Mouse (Mus musculus) ovary, postnatal 14 days (tissue): ENCODE measurements around the gene Ercc1.
A peak's percentile ranks its signal among the peaks of the same experiment; 100 is the strongest.

Source experiments
- DNase-seq: peaks from one replicate; pipeline ENCODE4 v3.0.0; 2022; ENCODE audit warnings: low spot score

The Ercc1 gene

GRCm38 (mm10) chr7:19309278-19309883 is 35.2 kb upstream of the Ercc1 start:
- DNase-seq: no peak

GRCm38 (mm10) chr7:19309884-19310641 is 34.5 kb upstream of the Ercc1 start, which contains the start of gene Fosb:
TSS of gene Fosb (minus strand) at chr7:19310051.
- peak; percentile 92 for DNase-seq

- no peak for DNase-seq
Observed at GRCm38 (mm10) chr7:19311991-19312390, 32.6 kb upstream of the Ercc1 start.

- no peak for DNase-seq
Observed at GRCm38 (mm10) chr7:19314033-19314432, 30.5 kb upstream of the Ercc1 start.

GRCm38 (mm10) chr7:19316451-19317161 is 28.0 kb upstream of the Ercc1 start:
- no peak for DNase-seq

- no peak for DNase-seq
Observed at GRCm38 (mm10) chr7:19318201-19318600, 26.4 kb upstream of the Ercc1 start.

- no peak for DNase-seq
Observed at GRCm38 (mm10) chr7:19318676-19319075, 25.9 kb upstream of the Ercc1 start.

- DNase-seq: no peak
Observed at GRCm38 (mm10) chr7:19319458-19319857, 25.1 kb upstream of the Ercc1 start.

GRCm38 (mm10) chr7:19319906-19320305 is 24.7 kb upstream of the Ercc1 start:
- peak; percentile 89 for DNase-seq

- DNase-seq: no peak
Observed at GRCm38 (mm10) chr7:19320637-19321036, 23.9 kb upstream of the Ercc1 start.

GRCm38 (mm10) chr7:19321464-19321863 is 23.1 kb upstream of the Ercc1 start:
- no peak for DNase-seq

GRCm38 (mm10) chr7:19322489-19322888 is 22.1 kb upstream of the Ercc1 start:
- DNase-seq: no peak

GRCm38 (mm10) chr7:19324221-19324620 is 20.4 kb upstream of the Ercc1 start:
- DNase-seq: no peak

- no peak for DNase-seq
Observed at GRCm38 (mm10) chr7:19325262-19326199, 19.0 kb upstream of the Ercc1 start.

- peak; percentile 77 for DNase-seq
Observed at GRCm38 (mm10) chr7:19326359-19326758, 18.2 kb upstream of the Ercc1 start.

- DNase-seq: peak; percentile 71
Observed at GRCm38 (mm10) chr7:19327128-19327527, 17.4 kb upstream of the Ercc1 start.

- DNase-seq: no peak
Observed at GRCm38 (mm10) chr7:19327782-19328181, 16.8 kb upstream of the Ercc1 start.

GRCm38 (mm10) chr7:19328425-19328824 is 16.2 kb upstream of the Ercc1 start:
- no peak for DNase-seq

- DNase-seq: no peak
Observed at GRCm38 (mm10) chr7:19331910-19332309, 12.7 kb upstream of the Ercc1 start.

GRCm38 (mm10) chr7:19332709-19333352 is 11.7 kb upstream of the Ercc1 start:
- no peak for DNase-seq

- DNase-seq: no peak
Observed at GRCm38 (mm10) chr7:19335583-19335982, 9.0 kb upstream of the Ercc1 start.
